Comparison of ENCODE assay signal across 12 mouse cellular contexts in the genomic region with DNA sequence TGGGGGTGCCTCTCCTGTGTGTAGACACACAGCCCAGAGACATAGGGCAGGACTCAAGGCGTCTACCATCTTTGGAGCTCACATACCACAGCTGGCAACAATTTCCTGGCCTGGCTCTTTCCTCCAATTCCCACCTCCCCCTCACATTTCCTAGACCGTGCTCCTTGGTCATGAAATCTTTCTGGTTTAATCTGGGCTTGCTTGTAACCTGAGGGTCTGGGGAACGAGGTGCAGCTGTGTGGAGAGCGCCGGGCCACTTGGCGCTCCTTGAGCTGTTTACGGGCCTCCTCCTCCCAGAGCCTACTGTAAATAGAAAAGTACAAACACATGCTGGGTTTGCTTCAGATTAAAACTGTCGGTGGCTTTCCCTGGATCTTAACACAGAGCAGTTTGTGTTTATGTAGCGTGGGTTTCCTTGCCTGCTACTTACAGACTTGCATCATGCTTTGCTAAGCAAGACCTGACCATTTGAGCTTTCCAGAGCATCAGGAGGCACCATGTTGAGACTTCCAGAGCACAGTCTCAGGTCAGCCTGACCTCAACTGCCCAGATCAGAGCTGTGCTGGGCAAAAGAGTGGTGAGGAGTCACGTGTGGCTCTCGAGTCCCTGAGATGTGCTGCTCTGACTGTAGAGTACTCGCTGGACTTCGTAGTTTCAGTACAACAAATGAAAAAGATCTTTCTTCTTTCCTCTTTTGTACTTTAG.
DNase-seq lines count a peak whose midpoint lies in the region; ATAC-seq lines count a peak whose summit lies in the region.
"Had no signal": no experiment of that assay in that cellular context is flagged by ENCODE, and none has a peak within 500 bp of the region (broad histone marks: within the 10 kb centered on the region; RNA-seq: fewer than 3 reads in every experiment).

No protein-coding gene starts in this region.

- peak; percentile 53 for DNase-seq in hindbrain, embryonic 10.5 days (ENCODE audit: low spot score)
- DNase-seq in hindbrain, embryonic 14.5 days (ENCODE audit: low spot score): no peak
- peak; percentile 43 for DNase-seq in neural tube, embryonic 10.5 days (ENCODE audit: extremely low spot score, low spot score)
- DNase-seq in yolk sac, embryonic 10.5 days (ENCODE audit: low spot score): no peak
- DNase-seq in adrenal gland, adult 18-20 months (ENCODE audit: low spot score in 2 of 2): no peak
- DNase-seq: adrenal gland, postnatal 25 days; cerebellum, postnatal 14 days; kidney, adult 8-10 months had no signal

- H3K27ac ChIP-seq in hindbrain, embryonic 10.5 days: peak overlapping the region; percentile 65
- no peak overlapping the region for H3K27ac ChIP-seq in hindbrain, embryonic 14.5 days
- no peak overlapping the region for H3K27ac ChIP-seq in neural tube, embryonic 15.5 days (replicated peaks)
- peak overlapping the region; percentile 89 for H3K27ac ChIP-seq in embryonic facial prominence, embryonic 15.5 days (replicated peaks)
- peak overlapping the region; percentile 63 for H3K27ac ChIP-seq in stomach, embryonic 16.5 days (ENCODE audit: low read length)

- peaks cover 19% of the 10 kb centered on the region; the same call in 1 of the 2 replicates for H3K4me1 ChIP-seq in hindbrain, embryonic 10.5 days (replicated peaks)
- no peaks in the 10 kb centered on the region for H3K4me1 ChIP-seq in hindbrain, embryonic 14.5 days (replicated peaks; ENCODE audit: control insufficient read depth, insufficient read depth, low read length)
- 0 out of 2 replicates have a peak, but pooled peaks cover 3% of the 10 kb centered on the region for H3K4me1 ChIP-seq in neural tube, embryonic 15.5 days
- H3K4me1 ChIP-seq in embryonic facial prominence, embryonic 15.5 days: peaks cover 72% of the 10 kb centered on the region
- H3K4me1 ChIP-seq in stomach, embryonic 16.5 days (ENCODE audit: control insufficient read depth, insufficient read depth, low read length): peaks cover 35% of the 10 kb centered on the region

- no peaks in the 10 kb centered on the region for H3K36me3 ChIP-seq in hindbrain, embryonic 10.5 days
- H3K36me3 ChIP-seq in hindbrain, embryonic 14.5 days (replicated peaks; ENCODE audit: control insufficient read depth, insufficient read depth): no peaks in the 10 kb centered on the region
- H3K36me3 ChIP-seq in neural tube, embryonic 15.5 days: no peaks in the 10 kb centered on the region
- no peaks in the 10 kb centered on the region for H3K36me3 ChIP-seq in embryonic facial prominence, embryonic 15.5 days
- no peaks in the 10 kb centered on the region for H3K36me3 ChIP-seq in stomach, embryonic 16.5 days (ENCODE audit: control insufficient read depth, insufficient read depth, low read length)

- no peak overlapping the region for H3K9ac ChIP-seq in hindbrain, embryonic 14.5 days
- no peak overlapping the region for H3K9ac ChIP-seq in neural tube, embryonic 15.5 days (replicated peaks)
- no peak overlapping the region for H3K9ac ChIP-seq in embryonic facial prominence, embryonic 15.5 days
- peak overlapping the region; percentile 47; the same call in 1 of the 2 replicates for H3K9ac ChIP-seq in stomach, embryonic 16.5 days (ENCODE audit: low read length)

- no peaks in the 10 kb centered on the region for H3K27me3 ChIP-seq in hindbrain, embryonic 10.5 days (ENCODE audit: insufficient read depth, poor library complexity, severe bottlenecking)
- H3K27me3 ChIP-seq in hindbrain, embryonic 14.5 days (ENCODE audit: control insufficient read depth, insufficient read depth, low read length): no peaks in the 10 kb centered on the region
- H3K27me3 ChIP-seq in neural tube, embryonic 15.5 days (replicated peaks): no peaks in the 10 kb centered on the region
- H3K27me3 ChIP-seq in embryonic facial prominence, embryonic 15.5 days: no peaks in the 10 kb centered on the region
- no peaks in the 10 kb centered on the region for H3K27me3 ChIP-seq in stomach, embryonic 16.5 days (ENCODE audit: control insufficient read depth, insufficient read depth, low read length)
- H3K27me3 ChIP-seq: megakaryocyte, embryonic 14.5 days had no signal

- WGBS in hindbrain, embryonic 10.5 days: 60% methylated on average over 13 of the region's 13 CpGs
- 77% methylated on average over 13 of the region's 13 CpGs for WGBS in hindbrain, embryonic 14.5 days
- 78% methylated on average over 13 of the region's 13 CpGs for WGBS in neural tube, embryonic 15.5 days
- WGBS in embryonic facial prominence, embryonic 15.5 days: 20% methylated on average over 13 of the region's 13 CpGs
- 58% methylated on average over 13 of the region's 13 CpGs for WGBS in stomach, embryonic 16.5 days

- no peak overlapping the region for H3K4me2 ChIP-seq in hindbrain, embryonic 14.5 days (replicated peaks)
- no peak overlapping the region for H3K4me2 ChIP-seq in neural tube, embryonic 15.5 days
- H3K4me2 ChIP-seq in embryonic facial prominence, embryonic 15.5 days (replicated peaks): no peak overlapping the region
- H3K4me2 ChIP-seq in stomach, embryonic 16.5 days (ENCODE audit: low read depth, low read length): no peak overlapping the region

- H3K4me3 ChIP-seq in hindbrain, embryonic 10.5 days: no peak overlapping the region
- no peak overlapping the region for H3K4me3 ChIP-seq in hindbrain, embryonic 14.5 days (replicated peaks; ENCODE audit: low read length)
- no peak overlapping the region for H3K4me3 ChIP-seq in neural tube, embryonic 15.5 days (replicated peaks)
- H3K4me3 ChIP-seq in embryonic facial prominence, embryonic 15.5 days (replicated peaks): no peak overlapping the region
- H3K4me3 ChIP-seq in stomach, embryonic 16.5 days (replicated peaks; ENCODE audit: low read length): no peak overlapping the region
- H3K4me3 ChIP-seq: megakaryocyte, embryonic 14.5 days had no signal

- no peak for ATAC-seq in hindbrain, embryonic 14.5 days (ENCODE audit: low FRiP score)
- no peak for ATAC-seq in neural tube, embryonic 15.5 days (ENCODE audit: low FRiP score)
- ATAC-seq in embryonic facial prominence, embryonic 15.5 days (ENCODE audit: insufficient number of reproducible peaks, low FRiP score, low TSS enrichment, low read depth): peak; percentile 85
- no peak for ATAC-seq in stomach, embryonic 16.5 days (ENCODE audit: insufficient read depth, low FRiP score)

- no peaks in the 10 kb centered on the region for H3K9me3 ChIP-seq in hindbrain, embryonic 10.5 days
- no peaks in the 10 kb centered on the region for H3K9me3 ChIP-seq in hindbrain, embryonic 14.5 days (ENCODE audit: control insufficient read depth, low read length)
- H3K9me3 ChIP-seq in neural tube, embryonic 15.5 days (replicated peaks): no peaks in the 10 kb centered on the region
- H3K9me3 ChIP-seq in embryonic facial prominence, embryonic 15.5 days (replicated peaks): no peaks in the 10 kb centered on the region
- no peaks in the 10 kb centered on the region for H3K9me3 ChIP-seq in stomach, embryonic 16.5 days (replicated peaks; ENCODE audit: control insufficient read depth, low read length)
- H3K9me3 ChIP-seq: megakaryocyte, embryonic 14.5 days had no signal

Comparison
In these comparisons a context has a peak if more than half of its experiments do, and no peak if none do; other contexts are left out.
1. DNase-seq: peak in hindbrain, embryonic 10.5 days (single experiment) and neural tube, embryonic 10.5 days (single experiment); none in hindbrain, embryonic 14.5 days (single experiment), yolk sac, embryonic 10.5 days (single experiment) and adrenal gland, adult 18-20 months (0 of 2).
2. H3K27ac ChIP-seq: peak in hindbrain, embryonic 10.5 days (single experiment), embryonic facial prominence, embryonic 15.5 days (single experiment) and stomach, embryonic 16.5 days (single experiment); none in hindbrain, embryonic 14.5 days (single experiment) and neural tube, embryonic 15.5 days (single experiment).